Mouse (Mus musculus) lung, postnatal 0 days (tissue): ENCODE results near the gene Ints14.
"Not testable (repeated sequence)": the region's sequence is repeated elsewhere in the genome, so short reads cannot be mapped to it uniquely, and the experiment has no call there.

Experiments used
- CTCF ChIP-seq: IDR thresholded peaks from 2 replicates; pipeline ENCODE4 v1.5.1; 2016; ENCODE audit warnings: antibody characterized with exemption, mild to moderate bottlenecking
- EP300 ChIP-seq: IDR thresholded peaks from 2 replicates; pipeline ENCODE4 v1.6.1; 2016; ENCODE audit warnings: antibody characterized with exemption, mild to moderate bottlenecking, control low read depth

- TF ChIP-seq CTCF: peak; percentile 16; the same call in 1 of the 2 replicates
- not testable (repeated sequence) for TF ChIP-seq EP300
Observed at GRCm38 (mm10) chr9:64995464-64995863, 34.8 kb downstream of the Ints14 start.
